Mouse (Mus musculus) intestine, embryonic 16.5 days (tissue): ENCODE measurements at regions not wholly inside any gene's neighbourhood (a gene's known extent, or its start where the extent isn't known, plus 50 kb on each side); places are given as distances from the start of the nearest gene placed in this dataset.
A peak's percentile ranks its signal among the peaks of the same experiment; 100 is the strongest.
"Not testable (repeated sequence)": the region's sequence is repeated elsewhere in the genome, so short reads cannot be mapped to it uniquely, and the experiment has no call there.

Experiments used
- ATAC-seq: fragments of 200-750 bp; cut with Nextera tagmentation; 2 replicates; pipeline ENCODE4 v1.8.0; 2017; ENCODE audit warnings: moderate TSS enrichment, moderate library complexity
- H3K27ac ChIP-seq: fragments of 300-500 bp; sonication (generic); 2 replicates; pipeline ENCODE4 v1.5.1; 2014; ENCODE audit warnings: mild to moderate bottlenecking, low read length
- H3K27me3 ChIP-seq: fragments of 300-500 bp; sonication (generic); replicated peaks from 2 replicates; pipeline ENCODE4 v1.6.1; 2014; ENCODE audit warnings: low read length, control low read depth, mixed read lengths; ENCODE audit not compliant: control insufficient read depth, insufficient read depth
- H3K36me3 ChIP-seq: fragments of 300-500 bp; sonication (generic); 2 replicates; pipeline ENCODE4 v1.6.1; 2014; ENCODE audit warnings: low read length, control low read depth; ENCODE audit not compliant: control insufficient read depth, insufficient read depth
- H3K4me1 ChIP-seq: fragments of 300-500 bp; sonication (generic); 2 replicates; pipeline ENCODE4 v1.6.1; 2014; ENCODE audit warnings: low read length, control low read depth, mixed read lengths; ENCODE audit not compliant: control insufficient read depth, insufficient read depth
- H3K4me2 ChIP-seq: fragments of 300-500 bp; sonication (generic); 2 replicates; pipeline ENCODE4 v1.6.1; 2014; ENCODE audit warnings: low read depth, low read length, control low read depth
- H3K4me3 ChIP-seq: fragments of 300-500 bp; sonication (generic); 2 replicates; pipeline ENCODE4 v1.5.1; 2014; ENCODE audit warnings: mild to moderate bottlenecking, low read length
- H3K9ac ChIP-seq: fragments of 300-500 bp; sonication (generic); 2 replicates; pipeline ENCODE4 v1.6.1; 2014; ENCODE audit warnings: low read depth, low read length
- H3K9me3 ChIP-seq: fragments of 300-500 bp; sonication (generic); 2 replicates; pipeline ENCODE4 v1.6.1; 2016; ENCODE audit warnings: low read length, control low read depth; ENCODE audit not compliant: control insufficient read depth
- WGBS: fragments of 180-500 bp; shearing (Covaris S2); extraction: QIAGEN DNeasy Blood & Tissue Kit; methylation state at CpG from one replicate; pipeline ENCODE4 v1.1.7; 2014; 5-methylcytosine and 5-hydroxymethylcytosine counted together

GRCm38 (mm10) chr10:46108810-46109209 is 531.2 kb downstream of the Hace1 start:
- Histone ChIP-seq H3K4me3 (no peak overlapping the region), H3K9ac (no peak overlapping the region), H3K4me2 (no peak overlapping the region), H3K27ac (no peak overlapping the region), H3K9me3 (no peaks in the 10 kb centered on the region), H3K27me3 (no peaks in the 10 kb centered on the region), H3K4me1 (no peaks in the 10 kb centered on the region), H3K36me3 (no peaks in the 10 kb centered on the region)
- WGBS, result 76% methylated on average over 4 of the region's 4 CpGs
- ATAC-seq, result no peak

GRCm38 (mm10) chr10:46114631-46115130 is 537.1 kb downstream of the Hace1 start:
- Histone ChIP-seq H3K4me1 (no peaks in the 10 kb centered on the region), H3K36me3 (no peaks in the 10 kb centered on the region), H3K4me2 (no peak overlapping the region), H3K27ac (no peak overlapping the region), H3K9me3 (no peaks in the 10 kb centered on the region), H3K9ac (no peak overlapping the region), H3K27me3 (no peaks in the 10 kb centered on the region), H3K4me3 (no peak overlapping the region)
- ATAC-seq, result no peak
- 85% methylated on average over 5 of the region's 5 CpGs for WGBS

DNA sequence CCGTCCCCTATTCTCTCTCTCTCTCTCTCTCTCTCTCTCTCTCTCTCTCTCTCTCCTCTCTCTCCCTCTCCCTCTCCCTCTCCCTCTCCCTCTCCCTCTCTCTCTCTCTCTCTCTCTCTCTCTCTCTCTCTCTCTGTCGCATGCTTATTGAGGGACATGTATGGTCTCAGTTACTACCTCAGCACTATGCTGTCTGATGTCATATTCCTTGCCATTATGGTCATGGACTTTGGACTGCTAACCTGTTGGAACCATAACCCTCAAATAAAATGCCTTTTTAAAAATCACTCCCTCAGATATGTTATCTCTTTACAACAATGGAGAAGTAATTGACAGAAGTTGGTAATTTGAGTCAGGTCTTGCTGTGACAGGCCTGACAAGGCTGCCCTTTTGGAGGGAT is 544.8 kb downstream of the Hace1 start:
- not testable (repeated sequence) for H3K4me2 ChIP-seq, H3K9ac ChIP-seq, H3K36me3 ChIP-seq, H3K9me3 ChIP-seq, H3K4me3 ChIP-seq, H3K4me1 ChIP-seq, H3K27ac ChIP-seq, H3K27me3 ChIP-seq
- 100% methylated on average over 2 of the region's 2 CpGs for WGBS
- peak; percentile 76 for ATAC-seq

DNA sequence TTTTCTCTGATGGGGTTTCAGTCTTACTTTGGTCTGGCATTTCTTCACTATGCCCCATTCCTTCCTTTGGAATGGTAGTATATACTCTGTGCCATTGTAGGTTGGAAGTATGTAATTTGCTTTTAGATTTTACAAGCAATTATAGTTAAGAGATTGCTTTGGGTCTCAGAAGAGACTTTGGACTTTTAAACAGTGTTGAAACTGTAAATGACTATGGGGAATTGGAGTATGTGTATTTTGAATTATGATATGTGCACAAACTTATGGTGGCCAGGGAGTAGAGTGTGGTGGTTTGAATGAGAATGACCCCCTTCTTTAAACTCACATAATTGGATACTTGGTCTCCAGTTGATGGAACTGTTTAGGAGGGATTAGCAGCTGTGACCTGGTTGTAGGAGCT is 546.2 kb downstream of the Hace1 start:
- peak; percentile 67 for ATAC-seq
- Histone ChIP-seq H3K9me3 (no peaks in the 10 kb centered on the region), H3K4me2 (no peak overlapping the region), H3K36me3 (no peaks in the 10 kb centered on the region), H3K9ac (no peak overlapping the region), H3K27ac (no peak overlapping the region), H3K4me3 (no peak overlapping the region), H3K4me1 (no peaks in the 10 kb centered on the region), H3K27me3 (no peaks in the 10 kb centered on the region)

GRCm38 (mm10) chr10:46135120-46135748 is 557.6 kb downstream of the Hace1 start:
- WGBS, result 62% methylated on average over 2 of the region's 2 CpGs
- H3K4me1 ChIP-seq, result no peaks in the 10 kb centered on the region
- no peaks in the 10 kb centered on the region for H3K9me3 ChIP-seq
- no peak overlapping the region for H3K9ac ChIP-seq
- no peak overlapping the region for H3K27ac ChIP-seq
- H3K4me2 ChIP-seq, result no peak overlapping the region
- no peak for ATAC-seq
- no peaks in the 10 kb centered on the region for H3K27me3 ChIP-seq
- no peaks in the 10 kb centered on the region for H3K36me3 ChIP-seq
- no peak overlapping the region for H3K4me3 ChIP-seq

DNA sequence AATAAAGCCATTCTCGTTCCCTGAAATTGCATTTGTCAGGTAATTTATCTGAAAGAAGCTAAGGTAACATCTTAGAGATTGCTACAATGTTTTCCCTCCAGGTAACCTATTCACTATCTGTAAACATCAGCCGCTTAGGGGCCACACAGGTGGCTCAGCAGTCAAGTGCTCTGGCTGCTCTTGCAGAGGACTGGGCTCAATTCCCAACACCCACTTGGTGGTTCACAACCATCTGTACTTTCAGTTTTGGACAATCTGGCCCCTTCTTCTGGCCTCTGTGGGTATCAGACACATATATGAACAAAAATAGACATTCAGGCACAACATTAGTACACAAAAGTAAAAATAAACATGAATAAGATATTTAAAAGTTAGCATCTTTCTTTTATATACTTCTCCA is 596.4 kb downstream of the Hace1 start:
- Histone ChIP-seq H3K4me1 (no peaks in the 10 kb centered on the region), H3K36me3 (no peaks in the 10 kb centered on the region), H3K27me3 (no peaks in the 10 kb centered on the region), H3K27ac (no peak overlapping the region), H3K9me3 (no peaks in the 10 kb centered on the region), H3K4me2 (no peak overlapping the region), H3K9ac (no peak overlapping the region), H3K4me3 (no peak overlapping the region)
- 41% methylated on average over 2 of the region's 2 CpGs for WGBS
- ATAC-seq, result no peak

DNA sequence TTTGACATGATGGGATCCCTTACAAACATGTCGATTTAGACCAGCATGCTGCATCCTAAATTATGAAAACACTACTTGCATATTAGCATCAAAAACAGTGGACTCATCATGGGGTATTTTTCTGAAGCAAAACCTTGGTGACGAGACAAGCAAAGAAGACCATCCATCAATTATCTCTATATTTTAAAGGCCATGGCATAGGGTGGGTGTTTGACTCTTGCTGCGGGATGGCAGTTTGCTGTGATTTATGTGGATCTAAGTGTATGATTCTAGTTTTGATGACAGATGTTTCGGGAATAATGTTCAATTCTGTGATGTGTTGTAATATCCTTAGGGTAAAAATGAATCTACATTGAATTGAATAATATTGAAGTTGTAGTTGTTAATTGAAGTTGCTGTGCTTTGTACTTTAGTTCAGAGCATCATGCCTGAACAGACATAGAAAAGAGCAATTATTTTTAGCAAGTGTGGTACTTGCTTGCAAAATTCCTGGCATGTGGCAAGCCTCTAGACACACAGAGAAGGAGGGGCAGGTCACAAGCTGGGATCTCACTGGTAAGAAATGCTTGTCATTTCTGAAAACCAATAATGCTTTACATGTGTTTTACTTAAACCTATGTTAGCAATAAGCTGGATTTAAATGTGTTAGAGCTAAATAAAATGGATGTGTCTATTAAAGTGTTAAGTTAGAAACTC is 608.3 kb downstream of the Hace1 start:
- no peaks in the 10 kb centered on the region for H3K27me3 ChIP-seq
- no peak for ATAC-seq
- no peaks in the 10 kb centered on the region for H3K9me3 ChIP-seq
- no peaks in the 10 kb centered on the region for H3K36me3 ChIP-seq
- no peak overlapping the region for H3K27ac ChIP-seq
- H3K4me1 ChIP-seq, result no peaks in the 10 kb centered on the region
- no peak overlapping the region for H3K4me2 ChIP-seq
- WGBS, result 81% methylated on average over 4 of the region's 4 CpGs
- H3K9ac ChIP-seq, result no peak overlapping the region
- no peak overlapping the region for H3K4me3 ChIP-seq

GRCm38 (mm10) chr10:46194143-46194542 is 616.5 kb downstream of the Hace1 start:
- Histone ChIP-seq H3K27me3 (no peaks in the 10 kb centered on the region), H3K4me3 (no peak overlapping the region), H3K36me3 (no peaks in the 10 kb centered on the region), H3K4me2 (no peak overlapping the region), H3K27ac (no peak overlapping the region), H3K9me3 (no peaks in the 10 kb centered on the region), H3K9ac (no peak overlapping the region), H3K4me1 (no peaks in the 10 kb centered on the region)
- ATAC-seq, result no peak

DNA sequence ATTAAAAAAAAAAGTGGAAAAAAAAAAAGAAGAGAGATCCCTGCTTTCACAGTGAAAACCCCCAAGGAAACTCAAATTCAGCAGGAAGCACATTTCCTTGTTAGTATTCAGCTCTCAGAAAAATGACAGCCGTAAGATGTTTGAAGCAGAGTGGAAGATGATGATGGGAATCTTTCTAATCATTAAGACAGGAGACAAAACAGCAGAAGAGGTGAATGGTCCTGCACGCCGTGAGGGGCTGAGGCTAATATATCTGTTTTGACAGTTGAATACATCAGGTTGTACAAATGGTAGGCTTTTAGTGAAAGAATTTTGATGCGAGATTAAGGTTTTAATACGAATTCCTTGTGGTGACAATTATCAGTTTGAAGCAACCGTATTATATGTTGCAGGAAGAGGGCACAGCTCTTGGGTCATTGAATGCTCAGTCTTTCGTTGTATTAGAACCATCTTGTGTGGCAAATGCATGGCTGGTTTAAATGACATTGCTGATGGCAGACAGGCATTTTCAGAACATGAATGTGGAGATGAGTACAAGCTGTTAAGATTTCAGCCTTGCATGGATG is 649.3 kb downstream of the Hace1 start:
- Histone ChIP-seq H3K4me3 (no peak overlapping the region), H3K36me3 (no peaks in the 10 kb centered on the region), H3K9ac (no peak overlapping the region), H3K27ac (no peak overlapping the region), H3K9me3 (no peaks in the 10 kb centered on the region), H3K4me2 (no peak overlapping the region), H3K4me1 (no peaks in the 10 kb centered on the region), H3K27me3 (no peaks in the 10 kb centered on the region)
- WGBS, result 67% methylated on average over 7 of the region's 7 CpGs
- no peak for ATAC-seq
